Mouse (Mus musculus) MEL (cell line): ENCODE results near the gene Rasl12.

Experiments
- CTCF ChIP-seq, 3 experiments: IDR thresholded peaks in 2 of 3; conservative IDR thresholded peaks in 1 of 3; 2 replicates each; pipeline ENCODE4 v1.5.1; 2011 to 2012; ENCODE audit warnings: low read length in 3 of 3, low read depth in 2 of 3, mild to moderate bottlenecking in 2 of 3, improper control_type of control experiment in 1 of 3, inconsistent platforms in 1 of 3, mixed read lengths in 1 of 3, moderate library complexity in 1 of 3; ENCODE audit not compliant: control insufficient read depth in 1 of 3, insufficient read depth in 1 of 3, poor library complexity in 1 of 3, severe bottlenecking in 1 of 3
- EP300 ChIP-seq, 2 experiments: IDR thresholded peaks; 2 replicates each; pipeline ENCODE4 v1.6.1; 2011; ENCODE audit warnings: improper control_type of control experiment in 2 of 2, low read length in 2 of 2, low read depth in 1 of 2, mild to moderate bottlenecking in 1 of 2
- GATA1 ChIP-seq: IDR thresholded peaks from 2 replicates; pipeline ENCODE4 v1.6.1; 2011; ENCODE audit warnings: low read depth, low read length, improper control_type of control experiment
- JUND ChIP-seq: IDR thresholded peaks from 2 replicates; pipeline ENCODE4 v1.6.1; 2011; ENCODE audit warnings: low read depth, mild to moderate bottlenecking, improper control_type of control experiment, low read length
- KAT2A ChIP-seq: conservative IDR thresholded peaks from 2 replicates; pipeline ENCODE4 v1.6.1; 2012; ENCODE audit warnings: low read depth, low read length, improper control_type of control experiment, inconsistent platforms
- MAFK ChIP-seq: IDR thresholded peaks from 2 replicates; pipeline ENCODE4 v1.6.1; 2011; ENCODE audit warnings: low read depth, mild to moderate bottlenecking, low read length, improper control_type of control experiment, borderline replicate concordance
- MXI1 ChIP-seq: IDR thresholded peaks from 2 replicates; pipeline ENCODE4 v1.6.1; 2011; ENCODE audit warnings: mild to moderate bottlenecking, low read depth, low read length, improper control_type of control experiment
- NRF1 ChIP-seq: IDR thresholded peaks from 2 replicates; pipeline ENCODE4 v1.6.1; 2014; ENCODE audit warnings: low read depth, mild to moderate bottlenecking, inconsistent platforms, low read length, improper control_type of control experiment, moderate library complexity; ENCODE audit not compliant: poor library complexity, insufficient read depth, severe bottlenecking
- POLR2A ChIP-seq, 2 experiments: IDR thresholded peaks; 2 replicates each; pipeline ENCODE4 v1.6.1; 2011 to 2012; ENCODE audit warnings: low read length in 2 of 2, mild to moderate bottlenecking in 2 of 2, control low read depth in 1 of 2, improper control_type of control experiment in 1 of 2, low read depth in 1 of 2, moderate library complexity in 1 of 2; ENCODE audit not compliant: control insufficient read depth in 1 of 2, insufficient read depth in 1 of 2, poor library complexity in 1 of 2
- POLR2AphosphoS5 ChIP-seq: IDR thresholded peaks from 2 replicates; pipeline ENCODE4 v1.6.1; 2012; ENCODE audit warnings: low read depth, borderline replicate concordance, mild to moderate bottlenecking, inconsistent platforms, low read length, moderate library complexity, mixed read lengths
- RCOR1 ChIP-seq: IDR thresholded peaks from 2 replicates; pipeline ENCODE4 v1.6.1; 2012; ENCODE audit warnings: low read depth, mild to moderate bottlenecking, inconsistent platforms, low read length, improper control_type of control experiment
- TAL1 ChIP-seq: IDR thresholded peaks from 2 replicates; pipeline ENCODE4 v1.6.1; 2012; ENCODE audit warnings: mild to moderate bottlenecking, inconsistent platforms, low read length, moderate library complexity, mixed read lengths
- TCF12 ChIP-seq: IDR thresholded peaks from 2 replicates; pipeline ENCODE4 v1.6.1; 2014; ENCODE audit warnings: low read depth, mild to moderate bottlenecking, inconsistent platforms, low read length, improper control_type of control experiment, moderate library complexity
- USF2 ChIP-seq, 2 experiments: IDR thresholded peaks; 2 replicates each; pipeline ENCODE4 v1.6.1; 2011 to 2012; ENCODE audit warnings: improper control_type of control experiment in 2 of 2, low read length in 2 of 2, borderline replicate concordance in 1 of 2, inconsistent platforms in 1 of 2, low read depth in 1 of 2, mild to moderate bottlenecking in 1 of 2; ENCODE audit not compliant: insufficient read depth in 1 of 2

- TF ChIP-seq KAT2A (no peak), CTCF (IDR thresholded peaks at IDR 0.05 in 2 of 3, conservative IDR thresholded peaks at IDR 0.05 in 1 of 3; ENCODE audit: control insufficient read depth in 1 of 3, insufficient read depth in 1 of 3, low read depth in 2 of 3, low read length in 3 of 3, poor library complexity in 1 of 3, severe bottlenecking in 1 of 3) (no peak), TAL1 (no peak), NRF1 (no peak), TCF12 (no peak), JUND (no peak), EP300 (IDR thresholded peaks at IDR 0.05; ENCODE audit: low read depth in 1 of 2, low read length in 2 of 2) (no peak), GATA1 (no peak), POLR2A (IDR thresholded peaks at IDR 0.05; ENCODE audit: control insufficient read depth in 1 of 2, insufficient read depth in 1 of 2, low read depth in 1 of 2, low read length in 2 of 2, poor library complexity in 1 of 2) (no peak), POLR2AphosphoS5 (no peak), MAFK (no peak), MXI1 (no peak), RCOR1 (no peak), USF2 (IDR thresholded peaks at IDR 0.05; ENCODE audit: borderline replicate concordance in 1 of 2, insufficient read depth in 1 of 2, low read depth in 1 of 2, low read length in 2 of 2) (no peak)
These were observed at the start of gene Rasl12 for GRCm38 (mm10) chr9:65398279-65398678.
